Mouse (Mus musculus): ENCODE data around the gene Pbx3. TPM values are rescaled to one million over a fixed set of nuclear protein-coding genes. Genes with fewer than 3 reads are reported as not detected.

Pbx3 gene
- polyA plus RNA-seq, 1 experiment from 2014 or later = 118 TPM

GRCm38 (mm10) chr2:34169626-34170025, 203.3 kb downstream of the Pbx3 start:
- 100% methylated on average over 2 of the region's 2 CpGs for WGBS
- ATAC-seq (ENCODE audit: low FRiP score) = no peak
- H3K9me3 ChIP-seq (replicated peaks) = no peaks in the 10 kb centered on the region

GRCm38 (mm10) chr2:34168191-34168590, 204.8 kb downstream of the Pbx3 start:
- Histone ChIP-seq H3K9me3 (replicated peaks) (no peaks in the 10 kb centered on the region), H3K27me3 (replicated peaks) (no peaks in the 10 kb centered on the region), H3K4me1 (peaks cover 9% of the 10 kb centered on the region), H3K4me3 (replicated peaks) (no peak overlapping the region), H3K4me2 (no peak overlapping the region), H3K36me3 (peaks cover 14% of the 10 kb centered on the region), H3K27ac (replicated peaks) (0 out of 2 replicates have a peak overlapping the region, but pooled peaks have one; percentile 14), H3K9ac (replicated peaks) (no peak overlapping the region)
- 62% methylated on average over 3 of the region's 3 CpGs for WGBS
- ATAC-seq (ENCODE audit: low FRiP score) = no peak

More at GRCm38 (mm10) chr2:34169626-34170025, 203.3 kb downstream of the Pbx3 start:
- H3K4me2 ChIP-seq = no peak overlapping the region
- H3K27ac ChIP-seq (replicated peaks) = no peak overlapping the region
- H3K27me3 ChIP-seq (replicated peaks) = no peaks in the 10 kb centered on the region
- no peak overlapping the region for H3K9ac ChIP-seq (replicated peaks)
- H3K4me3 ChIP-seq (replicated peaks) = no peak overlapping the region
- H3K4me1 ChIP-seq = peaks cover 14% of the 10 kb centered on the region
- peaks cover 14% of the 10 kb centered on the region for H3K36me3 ChIP-seq

- Histone ChIP-seq H3K9ac (replicated peaks) (no peak overlapping the region), H3K4me1 (peaks cover 3% of the 10 kb centered on the region; the same call in 1 of the 2 replicates), H3K9me3 (replicated peaks) (no peaks in the 10 kb centered on the region), H3K27me3 (replicated peaks) (no peaks in the 10 kb centered on the region), H3K36me3 (no peaks in the 10 kb centered on the region), H3K27ac (replicated peaks) (no peak overlapping the region), H3K4me3 (replicated peaks) (no peak overlapping the region), H3K4me2 (no peak overlapping the region)
- 80% methylated on average over 3 of the region's 3 CpGs for WGBS
- ATAC-seq (ENCODE audit: low FRiP score) = no peak
Observed at GRCm38 (mm10) chr2:34162484-34162883, 210.5 kb downstream of the Pbx3 start.

- Histone ChIP-seq H3K36me3 (no peaks in the 10 kb centered on the region), H3K9me3 (replicated peaks) (no peaks in the 10 kb centered on the region)
- ATAC-seq (ENCODE audit: low FRiP score) = no peak
Observed at GRCm38 (mm10) chr2:34157746-34158145, 215.2 kb downstream of the Pbx3 start.

GRCm38 (mm10) chr2:34154833-34155232, 218.1 kb downstream of the Pbx3 start:
- H3K4me2 ChIP-seq = no peak overlapping the region
- H3K9me3 ChIP-seq (replicated peaks) = no peaks in the 10 kb centered on the region
- no peak overlapping the region for H3K9ac ChIP-seq (replicated peaks)
- H3K4me1 ChIP-seq = peaks cover 4% of the 10 kb centered on the region; the same call in 1 of the 2 replicates
- no peaks in the 10 kb centered on the region for H3K27me3 ChIP-seq (replicated peaks)
- H3K36me3 ChIP-seq = no peaks in the 10 kb centered on the region
- H3K27ac ChIP-seq (replicated peaks) = no peak overlapping the region
- H3K4me3 ChIP-seq (replicated peaks) = no peak overlapping the region
- no peak for ATAC-seq (ENCODE audit: low FRiP score)
- 71% methylated on average over 5 of the region's 5 CpGs for WGBS

More at GRCm38 (mm10) chr2:34157746-34158145, 215.2 kb downstream of the Pbx3 start:
- Histone ChIP-seq H3K4me1 (peaks cover 4% of the 10 kb centered on the region; the same call in 1 of the 2 replicates), H3K4me2 (no peak overlapping the region), H3K27ac (replicated peaks) (no peak overlapping the region), H3K4me3 (replicated peaks) (no peak overlapping the region), H3K9ac (replicated peaks) (no peak overlapping the region), H3K27me3 (replicated peaks) (no peaks in the 10 kb centered on the region)
- whole genome bisulfite sequencing = 74% methylated on average over 3 of the region's 3 CpGs

GRCm38 (mm10) chr2:34153336-34153735, 219.6 kb downstream of the Pbx3 start:
- no peaks in the 10 kb centered on the region for H3K36me3 ChIP-seq
- peaks cover 4% of the 10 kb centered on the region; the same call in 1 of the 2 replicates for H3K4me1 ChIP-seq
- no peak overlapping the region for H3K9ac ChIP-seq (replicated peaks)
- 70% methylated on average over 6 of the region's 6 CpGs for WGBS
- no peak for ATAC-seq (ENCODE audit: low FRiP score)
- no peak overlapping the region for H3K4me3 ChIP-seq (replicated peaks)
- no peaks in the 10 kb centered on the region for H3K9me3 ChIP-seq (replicated peaks)
- no peaks in the 10 kb centered on the region for H3K27me3 ChIP-seq (replicated peaks)
- no peak overlapping the region for H3K27ac ChIP-seq (replicated peaks)
- H3K4me2 ChIP-seq = no peak overlapping the region

- H3K9ac ChIP-seq (replicated peaks) = no peak overlapping the region
- WGBS = 92% methylated on average over 4 of the region's 4 CpGs
- no peak for ATAC-seq (ENCODE audit: low FRiP score)
- no peak overlapping the region for H3K4me3 ChIP-seq (replicated peaks)
- no peaks in the 10 kb centered on the region for H3K27me3 ChIP-seq (replicated peaks)
- H3K4me2 ChIP-seq = no peak overlapping the region
- no peak overlapping the region for H3K27ac ChIP-seq (replicated peaks)
- H3K9me3 ChIP-seq (replicated peaks) = no peaks in the 10 kb centered on the region
- peaks cover 11% of the 10 kb centered on the region; the same call in 1 of the 2 replicates for H3K4me1 ChIP-seq
- H3K36me3 ChIP-seq = no peaks in the 10 kb centered on the region
Observed at GRCm38 (mm10) chr2:34150560-34150959, 222.4 kb downstream of the Pbx3 start.

- no peak for ATAC-seq (ENCODE audit: low FRiP score)
- no peak overlapping the region for H3K4me2 ChIP-seq
- no peak overlapping the region for H3K4me3 ChIP-seq (replicated peaks)
- 82% methylated on average over 7 of the region's 7 CpGs for WGBS
- no peaks in the 10 kb centered on the region for H3K36me3 ChIP-seq
- peaks cover 11% of the 10 kb centered on the region; the same call in 1 of the 2 replicates for H3K4me1 ChIP-seq
- no peaks in the 10 kb centered on the region for H3K9me3 ChIP-seq (replicated peaks)
- no peak overlapping the region for H3K27ac ChIP-seq (replicated peaks)
- H3K9ac ChIP-seq (replicated peaks) = no peak overlapping the region
- H3K27me3 ChIP-seq (replicated peaks) = no peaks in the 10 kb centered on the region
Observed at GRCm38 (mm10) chr2:34148214-34148613, 224.7 kb downstream of the Pbx3 start.

DNA sequence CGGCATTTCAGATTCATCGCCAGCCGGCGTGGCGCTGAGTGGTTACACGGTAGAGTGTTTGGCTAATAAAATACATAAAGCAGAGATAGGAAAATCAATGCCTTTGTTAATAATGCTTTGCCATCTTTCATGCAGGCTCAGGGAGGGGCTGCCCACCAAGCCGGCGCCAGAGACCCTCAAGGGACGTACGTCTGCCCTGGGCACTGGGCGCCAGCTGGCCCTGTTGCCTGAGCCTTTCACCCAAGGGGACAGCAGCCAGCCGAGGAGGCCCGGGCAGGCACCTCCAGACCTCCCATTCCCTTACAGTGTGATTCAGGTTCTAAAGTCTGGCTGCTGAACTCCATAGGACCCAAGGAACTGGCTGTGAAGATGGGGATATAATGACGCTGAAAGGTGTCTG, 225.5 kb downstream of the Pbx3 start:
- no peak overlapping the region for H3K9ac ChIP-seq (replicated peaks)
- no peak overlapping the region for H3K4me3 ChIP-seq (replicated peaks)
- H3K9me3 ChIP-seq (replicated peaks) = no peaks in the 10 kb centered on the region
- no peaks in the 10 kb centered on the region for H3K27me3 ChIP-seq (replicated peaks)
- 0 out of 2 replicates have a peak, but pooled peaks have one; percentile 7 for ATAC-seq (ENCODE audit: low FRiP score)
- no peak overlapping the region for H3K4me2 ChIP-seq
- H3K36me3 ChIP-seq = no peaks in the 10 kb centered on the region
- H3K27ac ChIP-seq (replicated peaks) = 0 out of 2 replicates have a peak overlapping the region, but pooled peaks have one; percentile 2
- 43% methylated on average over 14 of the region's 14 CpGs for WGBS
- peaks cover 11% of the 10 kb centered on the region; the same call in 1 of the 2 replicates for H3K4me1 ChIP-seq

DNA sequence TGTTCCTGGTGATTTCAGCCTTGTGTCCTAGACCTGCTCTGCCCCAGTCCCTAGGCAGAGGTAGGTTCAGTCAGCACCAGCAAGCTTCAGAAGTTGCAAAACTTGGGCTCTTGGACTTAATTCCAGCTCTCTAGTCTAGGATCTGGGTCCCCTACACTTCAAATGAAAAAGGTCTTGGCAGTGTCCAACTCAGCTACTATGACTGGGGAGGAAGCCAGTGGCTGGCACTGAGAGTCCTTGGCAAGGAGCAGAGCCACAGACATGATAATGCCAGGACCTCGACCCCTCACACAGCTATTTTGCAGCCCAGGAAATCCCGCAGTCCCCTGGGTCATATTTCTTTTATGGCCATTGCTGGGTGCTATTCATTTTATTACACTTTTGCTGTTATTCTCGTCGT, 225.9 kb downstream of the Pbx3 start:
- Histone ChIP-seq H3K36me3 (no peaks in the 10 kb centered on the region), H3K27me3 (replicated peaks) (no peaks in the 10 kb centered on the region), H3K27ac (replicated peaks) (0 out of 2 replicates have a peak overlapping the region, but pooled peaks have one; percentile 2), H3K4me2 (no peak overlapping the region), H3K9me3 (replicated peaks) (no peaks in the 10 kb centered on the region), H3K4me1 (peaks cover 11% of the 10 kb centered on the region; the same call in 1 of the 2 replicates), H3K9ac (replicated peaks) (no peak overlapping the region), H3K4me3 (replicated peaks) (no peak overlapping the region)
- peak; percentile 39; the same call in 1 of the 2 replicates for ATAC-seq (ENCODE audit: low FRiP score)
- WGBS = 23% methylated on average over 4 of the region's 4 CpGs

- no peak for ATAC-seq (ENCODE audit: low FRiP score)
- Histone ChIP-seq H3K9ac (replicated peaks) (no peak overlapping the region), H3K9me3 (replicated peaks) (no peaks in the 10 kb centered on the region), H3K4me3 (replicated peaks) (no peak overlapping the region), H3K36me3 (no peaks in the 10 kb centered on the region), H3K27me3 (replicated peaks) (no peaks in the 10 kb centered on the region), H3K4me1 (peaks cover 11% of the 10 kb centered on the region; the same call in 1 of the 2 replicates), H3K27ac (replicated peaks) (no peak overlapping the region), H3K4me2 (no peak overlapping the region)
- 79% methylated on average over 1 of the region's 1 CpGs for WGBS
Observed at GRCm38 (mm10) chr2:34146431-34146830, 226.5 kb downstream of the Pbx3 start.

DNA sequence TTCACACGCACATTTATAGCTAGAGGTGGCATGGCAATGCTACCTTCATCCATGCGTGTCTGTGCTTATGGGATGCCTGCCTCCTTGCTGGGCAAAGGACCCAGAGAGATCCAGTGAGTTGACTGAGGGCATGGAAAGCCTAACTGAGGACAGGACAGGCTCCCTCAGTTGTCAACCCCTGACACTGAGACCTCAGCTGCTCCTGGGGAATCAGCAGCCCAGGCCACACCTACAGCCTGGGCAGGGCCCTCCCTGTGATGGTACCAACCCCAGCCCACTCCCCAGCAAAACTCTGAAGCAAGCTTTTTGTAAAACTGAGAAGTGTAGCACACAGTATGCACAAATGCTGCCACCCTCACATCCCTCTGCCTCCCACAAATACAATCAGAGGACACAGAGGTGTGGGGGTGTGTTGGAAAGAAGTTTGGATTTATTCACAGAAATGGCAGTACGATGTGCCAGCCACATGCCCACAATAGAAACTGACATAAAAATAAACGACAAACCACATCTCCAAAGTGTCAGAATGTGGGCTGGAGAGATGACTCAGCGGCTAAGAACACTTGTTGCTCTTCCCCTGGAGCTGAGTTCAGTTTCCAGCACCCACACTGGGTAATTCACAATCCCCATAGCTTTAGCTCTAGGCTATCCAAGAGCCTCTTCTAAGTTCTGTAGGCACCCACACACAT, 233.3 kb downstream of the Pbx3 start:
- no peak for ATAC-seq (ENCODE audit: low FRiP score)
- Histone ChIP-seq H3K4me1 (no peaks in the 10 kb centered on the region), H3K4me2 (no peak overlapping the region), H3K9me3 (replicated peaks) (no peaks in the 10 kb centered on the region), H3K36me3 (no peaks in the 10 kb centered on the region), H3K4me3 (replicated peaks) (no peak overlapping the region), H3K27me3 (replicated peaks) (no peaks in the 10 kb centered on the region), H3K9ac (replicated peaks) (no peak overlapping the region), H3K27ac (replicated peaks) (no peak overlapping the region)
- 77% methylated on average over 5 of the region's 5 CpGs for WGBS

All from neural tube, embryonic 15.5 days (tissue).